Mouse (Mus musculus) cerebellum, adult 2 months (tissue): ENCODE data around the gene Klrb1a. TPM values are rescaled to one million over a fixed set of nuclear protein-coding genes. Genes with fewer than 3 reads are reported as not detected.
A peak's percentile ranks its signal among the peaks of the same experiment; 100 is the strongest.

Experiments used
- DNase-seq, 2 experiments: peaks; one replicate each; pipeline ENCODE4 v3.0.0; 2021
- H3K27ac ChIP-seq: fragments of 200-500 bp; 2 replicates; pipeline ENCODE4 v1.5.1; 2012; ENCODE audit warnings: low read length, control low read depth, inconsistent platforms; ENCODE audit not compliant: insufficient read depth
- H3K27me3 ChIP-seq: fragments of 200-500 bp; 2 replicates; pipeline ENCODE4 v1.6.1; 2012; ENCODE audit warnings: inconsistent platforms, mild to moderate bottlenecking, low read length, moderate library complexity; ENCODE audit not compliant: control insufficient read depth, insufficient read depth
- H3K4me1 ChIP-seq: fragments of 200-500 bp; 2 replicates; pipeline ENCODE4 v1.6.1; 2011; ENCODE audit warnings: low read length; ENCODE audit not compliant: control insufficient read depth, insufficient read depth
- H3K4me3 ChIP-seq: fragments of 200-500 bp; replicated peaks from 2 replicates; pipeline ENCODE3; 2011; ENCODE audit warnings: mild to moderate bottlenecking, low read depth, low read length, control low read depth; ENCODE audit not compliant: insufficient read depth
- CTCF ChIP-seq: fragments of 200-500 bp; IDR thresholded peaks from 2 replicates; pipeline ENCODE4 v1.5.1; 2011; ENCODE audit warnings: low read depth, mild to moderate bottlenecking, control low read depth, low read length, moderate library complexity, borderline replicate concordance; ENCODE audit not compliant: insufficient read depth
- POLR2A ChIP-seq: fragments of 200-500 bp; IDR thresholded peaks from 2 replicates; pipeline ENCODE4 v1.6.1; 2011; ENCODE audit warnings: low read length, control low read depth, borderline replicate concordance; ENCODE audit not compliant: insufficient read depth
- WGBS: fragments of 180-500 bp; shearing (Covaris S2); methylation state at CpG from one replicate; pipeline ENCODE4 v1.1.7; 2018; 5-methylcytosine and 5-hydroxymethylcytosine counted together
- polyA plus RNA-seq: library from polyadenylated mRNA; depleted of rRNA; stranded (reverse); fragments of >200 nt; gene quantifications from 2 replicates; pipeline ENCODE4 v1.2.3, GENCODE M21; 2012

Gene Klrb1a
- polyA plus RNA-seq, 1 experiment = not detected

DNA sequence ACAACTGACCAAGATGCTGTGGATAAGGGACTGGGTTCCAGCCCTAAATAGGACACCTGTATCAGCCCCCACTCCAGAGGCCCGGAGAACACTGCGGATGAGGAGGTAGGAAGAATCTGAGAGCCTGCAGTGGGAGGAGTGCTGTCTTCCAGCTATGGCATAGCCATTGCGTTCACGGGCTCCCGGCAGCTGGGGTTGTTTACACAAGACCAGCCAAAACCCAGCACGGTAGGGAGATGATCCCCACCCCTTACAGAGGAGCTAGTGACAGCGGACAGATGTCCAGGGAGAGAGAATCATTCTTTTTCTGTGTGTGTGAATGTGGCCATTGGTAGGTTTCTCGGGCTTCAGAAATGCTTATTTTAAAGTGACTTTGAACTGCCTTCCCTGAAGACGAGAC, 17.0 kb downstream of the Klrb1a start:
- DNase-seq = no peak
- H3K4me3 ChIP-seq = no peak overlapping the region
- WGBS = 25% methylated on average over 9 of the region's 9 CpGs
- H3K27me3 ChIP-seq = no peaks in the 10 kb centered on the region
- H3K4me1 ChIP-seq = no peaks in the 10 kb centered on the region
- H3K27ac ChIP-seq = no peak overlapping the region
- TF ChIP-seq POLR2A (no peak), CTCF (no peak)

DNA sequence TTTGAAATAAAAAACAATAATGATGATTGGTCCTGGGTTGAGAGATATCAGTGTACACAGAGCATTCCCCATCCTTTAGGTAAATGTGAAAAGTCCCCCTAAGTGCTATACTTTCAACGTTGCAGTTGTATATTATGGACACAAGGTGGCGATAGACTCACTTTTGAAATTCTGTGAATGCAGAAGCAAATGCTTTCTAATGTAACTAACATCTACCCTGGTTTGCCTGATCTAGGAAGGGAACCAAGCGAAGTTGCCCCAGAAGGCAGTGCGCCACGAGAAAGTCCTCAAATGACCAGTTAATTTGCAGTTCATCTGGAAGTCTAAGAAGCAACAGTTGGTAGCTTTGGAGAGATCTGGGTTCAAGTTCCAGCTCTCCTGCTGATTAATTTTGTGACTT, 18.8 kb downstream of the Klrb1a start:
- Histone ChIP-seq H3K4me3 (no peak overlapping the region), H3K27ac (no peak overlapping the region), H3K27me3 (no peaks in the 10 kb centered on the region), H3K4me1 (no peaks in the 10 kb centered on the region)
- TF ChIP-seq CTCF (peak; percentile 35; the same call in 1 of the 2 replicates), POLR2A (no peak)
- peak in 1 of 2 experiments; percentile 15 for DNase-seq
- WGBS = 41% methylated on average over 5 of the region's 5 CpGs

DNA sequence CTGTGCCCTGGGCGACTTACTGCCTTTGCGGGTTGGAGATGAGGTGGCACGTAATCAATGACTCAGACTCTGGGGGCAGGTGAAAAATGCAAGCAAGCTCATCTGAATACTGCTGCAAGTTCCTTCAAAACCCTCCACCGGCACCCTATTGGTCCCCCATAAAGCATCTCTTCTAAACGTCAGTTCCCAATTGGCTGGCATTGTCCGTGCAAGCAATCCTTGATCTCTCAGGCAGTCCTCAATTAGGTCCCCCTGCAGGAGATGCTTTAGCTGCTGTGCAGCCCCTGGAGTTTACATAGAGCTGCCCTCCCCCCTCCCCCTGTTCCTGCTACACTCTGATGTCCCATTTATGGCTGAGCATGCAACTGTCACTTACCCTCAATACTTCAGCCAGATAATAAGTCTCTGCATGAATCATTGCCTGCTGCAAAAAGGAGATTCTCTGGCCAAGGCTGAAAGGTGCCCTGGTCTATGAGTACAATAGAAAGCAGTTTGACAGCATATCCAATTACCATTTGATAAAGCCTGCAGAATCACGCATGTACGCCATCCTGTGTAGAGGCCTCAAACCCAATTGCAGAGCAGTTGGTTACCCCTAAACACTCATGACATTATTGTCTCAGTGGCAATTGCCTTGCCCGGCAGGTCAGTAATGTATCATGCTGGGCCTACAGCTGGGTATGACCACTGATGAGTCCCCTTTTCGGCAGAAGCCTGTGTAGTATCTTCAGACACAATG, 20.7 kb downstream of the Klrb1a start:
- no peak for DNase-seq
- TF ChIP-seq POLR2A (no peak), CTCF (no peak)
- H3K27me3 ChIP-seq = no peaks in the 10 kb centered on the region
- no peak overlapping the region for H3K27ac ChIP-seq
- no peak overlapping the region for H3K4me3 ChIP-seq
- WGBS = 30% methylated on average over 10 of the region's 10 CpGs
- H3K4me1 ChIP-seq = no peaks in the 10 kb centered on the region

DNA sequence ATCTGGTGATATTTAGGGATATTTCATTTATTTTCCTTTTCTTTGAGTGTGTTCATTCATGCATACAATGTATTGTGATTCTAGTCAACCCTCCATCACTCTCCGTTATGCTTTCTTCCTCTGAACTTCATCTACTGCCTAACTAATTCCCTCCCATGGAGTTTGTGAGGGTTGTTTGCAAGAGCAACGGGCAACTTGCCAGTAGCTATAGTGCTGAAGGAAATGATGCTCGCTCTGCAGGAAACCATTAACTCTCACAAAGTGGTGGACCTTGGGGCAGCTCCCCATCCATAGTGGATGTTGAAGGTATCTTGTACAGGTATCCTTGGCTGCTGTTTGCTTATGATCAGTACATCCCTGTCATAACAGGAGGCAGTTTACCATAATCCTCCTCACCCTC, 21.3 kb downstream of the Klrb1a start:
- H3K4me3 ChIP-seq = no peak overlapping the region
- no peak for DNase-seq

DNA sequence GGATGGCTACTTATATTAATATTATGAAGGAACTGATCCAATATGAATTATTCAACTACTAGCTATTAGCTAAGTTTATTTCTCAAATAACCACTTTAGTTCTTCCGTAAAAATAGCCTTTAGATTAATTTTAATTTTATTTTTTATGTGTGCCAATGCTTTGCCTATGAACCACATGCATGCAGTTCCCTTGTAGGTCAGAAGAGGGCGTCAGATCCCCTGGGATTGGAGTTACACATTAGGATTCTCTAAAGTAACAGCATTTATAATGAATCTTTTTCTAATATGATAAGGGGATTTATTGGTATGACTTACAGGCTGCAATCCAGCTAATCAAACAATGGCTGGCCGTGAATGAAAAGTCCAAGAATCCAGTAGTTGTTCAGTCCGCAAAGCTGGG, 23.8 kb downstream of the Klrb1a start:
- DNase-seq = no peak
- Histone ChIP-seq H3K4me3 (no peak overlapping the region), H3K4me1 (no peaks in the 10 kb centered on the region), H3K27ac (no peak overlapping the region), H3K27me3 (no peaks in the 10 kb centered on the region)
- TF ChIP-seq CTCF (no peak), POLR2A (no peak)
- 69% methylated on average over 4 of the region's 4 CpGs for WGBS

More for the DNA sequence above, 21.3 kb downstream of the Klrb1a start:
- TF ChIP-seq CTCF (no peak), POLR2A (no peak)
- no peaks in the 10 kb centered on the region for H3K4me1 ChIP-seq
- WGBS = 15% methylated on average over 3 of the region's 3 CpGs
- H3K27ac ChIP-seq = no peak overlapping the region
- H3K27me3 ChIP-seq = no peaks in the 10 kb centered on the region

DNA sequence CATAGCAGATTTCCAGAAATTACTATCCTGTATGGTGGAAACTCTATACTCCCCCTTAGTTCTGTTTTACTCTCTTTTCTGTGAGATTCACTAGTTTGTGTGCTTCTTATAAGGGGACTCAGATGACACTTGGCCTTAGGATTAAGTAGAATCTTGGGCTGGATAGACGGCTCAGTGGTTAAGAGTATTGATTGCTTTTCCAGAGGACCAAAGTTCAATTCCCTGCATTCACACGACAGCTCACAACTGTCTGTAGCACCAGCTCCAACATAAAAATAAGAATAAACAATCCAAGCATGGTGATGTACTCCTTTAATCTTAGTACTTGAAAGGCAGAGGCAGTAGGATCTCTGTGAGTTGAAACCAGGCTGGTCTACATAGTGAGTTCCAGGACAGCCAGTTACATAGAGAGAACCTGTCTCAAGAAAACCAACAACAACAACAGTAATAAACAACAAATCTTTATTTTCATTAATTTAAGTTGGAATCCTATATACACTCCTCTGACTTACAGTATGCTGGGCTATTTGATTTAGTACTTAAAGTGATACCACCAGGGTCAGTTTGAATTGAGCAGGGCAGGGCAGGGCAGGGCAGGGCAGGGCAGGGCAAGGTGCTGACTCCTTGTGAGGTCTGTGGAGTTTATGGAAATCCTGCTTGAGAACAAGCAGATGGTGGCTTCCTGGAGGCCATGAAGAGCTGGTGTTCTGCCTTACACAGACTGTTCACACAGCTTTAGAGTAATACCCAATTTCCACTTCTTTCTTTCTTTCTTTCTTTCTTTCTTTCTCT, 24.9 kb downstream of the Klrb1a start:
- no peak for DNase-seq
- TF ChIP-seq POLR2A (no peak), CTCF (no peak)
- no peaks in the 10 kb centered on the region for H3K4me1 ChIP-seq
- H3K27me3 ChIP-seq = no peaks in the 10 kb centered on the region
- H3K27ac ChIP-seq = no peak overlapping the region
- H3K4me3 ChIP-seq = no peak overlapping the region
- 91% methylated on average over 2 of the region's 2 CpGs for WGBS

DNA sequence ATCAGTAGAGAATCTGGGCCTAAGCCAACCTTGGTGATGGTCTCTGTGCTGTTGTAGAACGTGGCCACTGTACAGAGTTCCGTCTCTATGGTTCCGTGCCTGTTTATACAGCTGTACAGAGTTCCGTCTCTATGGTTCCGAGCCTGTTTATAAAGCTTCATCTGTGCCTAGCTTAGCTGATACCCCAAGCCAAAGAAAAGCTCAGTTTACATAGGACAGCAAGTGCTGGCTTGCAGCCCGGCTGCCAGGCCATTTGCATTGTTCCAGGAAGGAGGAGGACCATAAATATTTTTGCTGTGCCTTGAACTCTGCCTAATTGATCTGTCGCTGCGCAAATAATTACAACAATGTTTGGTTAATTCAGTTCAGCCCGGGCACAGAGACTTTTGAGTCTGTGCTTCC, 26.2 kb downstream of the Klrb1a start:
- H3K4me1 ChIP-seq = no peaks in the 10 kb centered on the region
- peak; percentile 40 to 46 for DNase-seq
- under 1% methylated on average over 9 of the region's 9 CpGs for WGBS
- no peak overlapping the region for H3K27ac ChIP-seq
- no peaks in the 10 kb centered on the region for H3K27me3 ChIP-seq
- TF ChIP-seq POLR2A = no peak
- TF ChIP-seq CTCF = no peak
- peak overlapping the region; percentile 52 for H3K4me3 ChIP-seq

DNA sequence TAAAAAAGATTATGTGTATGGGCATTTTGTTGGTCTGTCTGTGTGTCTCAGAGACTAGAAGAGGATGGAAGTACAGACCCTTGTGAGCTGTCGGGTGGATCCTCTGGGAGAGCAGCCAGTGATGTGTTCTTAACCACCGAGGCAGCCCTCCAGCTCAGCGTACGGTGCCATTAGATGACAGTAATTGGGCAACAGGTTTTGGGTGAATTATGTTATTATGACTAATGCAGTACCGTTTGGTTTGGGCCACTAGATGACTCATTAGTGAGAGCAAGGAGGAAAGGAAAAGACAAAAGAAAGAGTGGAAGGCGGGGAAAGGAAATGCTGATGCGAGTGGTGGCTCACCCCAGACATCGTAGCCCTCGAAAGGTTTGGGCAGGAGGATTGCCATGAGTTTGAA, 28.7 kb downstream of the Klrb1a start:
- Histone ChIP-seq H3K4me1 (no peaks in the 10 kb centered on the region), H3K27me3 (no peaks in the 10 kb centered on the region), H3K4me3 (no peak overlapping the region), H3K27ac (no peak overlapping the region)
- WGBS = 71% methylated on average over 9 of the region's 9 CpGs
- TF ChIP-seq POLR2A = no peak
- no peak for DNase-seq
